Mouse (Mus musculus) CH12.LX (cell line): Measurements from ENCODE around the gene Pam. TPM values are rescaled to one million over a fixed set of nuclear protein-coding genes. Genes with fewer than 3 reads are reported as not detected.

Experiments
- DNase-seq: peaks from one replicate; pipeline ENCODE4 v3.0.0-alpha.2; 2013; ENCODE audit errors: extremely low read depth
- H3K27ac ChIP-seq: 2 replicates; pipeline ENCODE4 v1.5.1; 2012; ENCODE audit warnings: low read depth, mild to moderate bottlenecking, control low read depth, moderate library complexity; ENCODE audit not compliant: insufficient read depth
- H3K27me3 ChIP-seq: replicated peaks from 2 replicates; pipeline ENCODE3; 2012; ENCODE audit warnings: inconsistent platforms
- H3K36me3 ChIP-seq, 2 experiments: replicated peaks in 1 of 2; 2 replicates each; pipeline versions ENCODE3 to v1.6.1; 2012; ENCODE audit warnings: inconsistent platforms in 1 of 2, low read length in 1 of 2, mild to moderate bottlenecking in 1 of 2, mixed read lengths in 1 of 2, moderate library complexity in 1 of 2; ENCODE audit not compliant: control insufficient read depth in 1 of 2, insufficient read depth in 1 of 2
- H3K4me1 ChIP-seq, 2 experiments: 2 replicates each; pipeline ENCODE4 v1.6.1; 2012; ENCODE audit warnings: inconsistent platforms in 1 of 2, moderate library complexity in 1 of 2; ENCODE audit not compliant: insufficient read depth in 2 of 2, control insufficient read depth in 1 of 2
- H3K4me2 ChIP-seq: 2 replicates; pipeline ENCODE4 v1.6.1; 2012; ENCODE audit warnings: low read depth, mild to moderate bottlenecking, control low read depth; ENCODE audit not compliant: poor library complexity, insufficient read depth, severe bottlenecking
- H3K4me3 ChIP-seq, 3 experiments: fragments of 150-350 bp in 1 of 3; sonication (generic) in 1 of 3; replicated peaks in 1 of 3; 2 replicates each; pipeline versions ENCODE3 to v1.5.1; 2011 to 2012; ENCODE audit warnings: low read depth in 2 of 3, low read length in 2 of 3, mild to moderate bottlenecking in 2 of 3, moderate library complexity in 2 of 3, control low read depth in 1 of 3, improper control_type of control experiment in 1 of 3, inconsistent platforms in 1 of 3, mixed read lengths in 1 of 3; ENCODE audit not compliant: poor library complexity in 1 of 3
- H3K79me2 ChIP-seq: replicated peaks from 2 replicates; pipeline ENCODE4 v1.6.1; 2012; ENCODE audit warnings: mild to moderate bottlenecking, moderate library complexity; ENCODE audit not compliant: control insufficient read depth, poor library complexity, insufficient read depth, severe bottlenecking; ENCODE audit errors: extremely low read depth
- H3K9ac ChIP-seq: 2 replicates; pipeline ENCODE4 v1.6.1; 2012; ENCODE audit warnings: low read depth, mild to moderate bottlenecking, control low read depth, moderate library complexity; ENCODE audit not compliant: insufficient read depth
- H3K9me3 ChIP-seq: replicated peaks from 2 replicates; pipeline ENCODE3; 2012; ENCODE audit warnings: low read length, inconsistent platforms, mixed read lengths
- BHLHE40 ChIP-seq: IDR thresholded peaks from 2 replicates; pipeline ENCODE4 v1.6.1; 2011; ENCODE audit warnings: mild to moderate bottlenecking, low read depth, low read length, improper control_type of control experiment
- CHD1 ChIP-seq: IDR thresholded peaks from 2 replicates; pipeline ENCODE4 v1.6.1; 2012; ENCODE audit warnings: low read depth, low read length, improper control_type of control experiment, inconsistent platforms
- ELF1 ChIP-seq: IDR thresholded peaks from 2 replicates; pipeline ENCODE4 v1.6.1; 2014; ENCODE audit warnings: low read depth, mild to moderate bottlenecking, inconsistent platforms, low read length, improper control_type of control experiment
- EP300 ChIP-seq: IDR thresholded peaks from 2 replicates; pipeline ENCODE4 v1.6.1; 2011; ENCODE audit warnings: low read length, improper control_type of control experiment
- HCFC1 ChIP-seq: IDR thresholded peaks from 2 replicates; pipeline ENCODE4 v1.6.1; 2012; ENCODE audit warnings: low read depth, mild to moderate bottlenecking, inconsistent platforms, low read length, improper control_type of control experiment
- IRF4 ChIP-seq: IDR thresholded peaks from 2 replicates; pipeline ENCODE4 v1.6.1; 2014; ENCODE audit warnings: low read depth, mild to moderate bottlenecking, inconsistent platforms, low read length, improper control_type of control experiment
- JUN ChIP-seq: IDR thresholded peaks from 2 replicates; pipeline ENCODE4 v1.6.1; 2011; ENCODE audit warnings: low read depth, mild to moderate bottlenecking, low read length, improper control_type of control experiment, moderate library complexity; ENCODE audit not compliant: insufficient read depth
- JUND ChIP-seq: conservative IDR thresholded peaks from 2 replicates; pipeline ENCODE4 v1.6.1; 2011; ENCODE audit warnings: low read depth, low read length, improper control_type of control experiment
- KAT2A ChIP-seq: IDR thresholded peaks from 2 replicates; pipeline ENCODE4 v1.6.1; 2012; ENCODE audit warnings: low read length, improper control_type of control experiment, inconsistent platforms; ENCODE audit not compliant: insufficient replicate concordance
- MAFK ChIP-seq: IDR thresholded peaks from 2 replicates; pipeline ENCODE4 v1.6.1; 2011; ENCODE audit warnings: low read length, improper control_type of control experiment; ENCODE audit not compliant: insufficient replicate concordance
- MAX ChIP-seq: IDR thresholded peaks from 2 replicates; pipeline ENCODE4 v1.6.1; 2011; ENCODE audit warnings: low read length, improper control_type of control experiment
- MEF2A ChIP-seq: IDR thresholded peaks from 2 replicates; pipeline ENCODE4 v1.6.1; 2014; ENCODE audit warnings: low read depth, mild to moderate bottlenecking, inconsistent platforms, low read length, improper control_type of control experiment, borderline replicate concordance
- MXI1 ChIP-seq: IDR thresholded peaks from 2 replicates; pipeline ENCODE4 v1.6.1; 2011; ENCODE audit warnings: mild to moderate bottlenecking, low read depth, low read length, improper control_type of control experiment
- MYC ChIP-seq: IDR thresholded peaks from 2 replicates; pipeline ENCODE4 v1.6.1; 2011; ENCODE audit warnings: low read depth, mild to moderate bottlenecking, improper control_type of control experiment, low read length
- NRF1 ChIP-seq: IDR thresholded peaks from 2 replicates; pipeline ENCODE4 v1.6.1; 2014; ENCODE audit warnings: low read depth, mild to moderate bottlenecking, inconsistent platforms, low read length, improper control_type of control experiment, moderate library complexity
- POLR2AphosphoS2 ChIP-seq: IDR thresholded peaks from 2 replicates; pipeline ENCODE4 v1.6.1; 2011; ENCODE audit warnings: low read depth, low read length, improper control_type of control experiment
- RCOR1 ChIP-seq: conservative IDR thresholded peaks from 2 replicates; pipeline ENCODE4 v1.6.1; 2012; ENCODE audit warnings: low read depth, mild to moderate bottlenecking, inconsistent platforms, low read length, improper control_type of control experiment
- SIN3A ChIP-seq: IDR thresholded peaks from 2 replicates; pipeline ENCODE4 v1.6.1; 2012; ENCODE audit warnings: low read length, improper control_type of control experiment, inconsistent platforms
- USF1 ChIP-seq: IDR thresholded peaks from 2 replicates; pipeline ENCODE4 v1.6.1; 2014; ENCODE audit warnings: low read depth, mild to moderate bottlenecking, inconsistent platforms, low read length, improper control_type of control experiment
- ZKSCAN1 ChIP-seq: IDR thresholded peaks from 2 replicates; pipeline ENCODE4 v1.6.1; 2012; ENCODE audit warnings: low read depth, inconsistent platforms, low read length, improper control_type of control experiment, borderline replicate concordance
- ZMIZ1 ChIP-seq: IDR thresholded peaks from 2 replicates; pipeline ENCODE4 v1.6.1; 2012; ENCODE audit warnings: low read depth, mild to moderate bottlenecking, inconsistent platforms, low read length, improper control_type of control experiment
- ZNF384 ChIP-seq: IDR thresholded peaks from 2 replicates; pipeline ENCODE4 v1.6.1; 2012; ENCODE audit warnings: low read depth, low read length, improper control_type of control experiment, inconsistent platforms
- dilution Hi-C: fragments of 300-500 bp; cut with MboI; formaldehyde crosslinking; loops from 2 replicates; pipeline ENCODE4 v1.14.3; 2020; ENCODE audit warnings: low sequenced_read_pairs; ENCODE audit not compliant: extremely low pct_unique_long_range_greater_than_20kb, extremely low pct_ligation_motif_present
- in situ Hi-C: fragments of 300-500 bp; cut with MboI; formaldehyde crosslinking; loops from 3 replicates; pipeline ENCODE4 v1.14.3; 2019; ENCODE audit warnings: low sequenced_read_pairs, low pct_ligation_motif_present, low pct_unique_long_range_greater_than_20kb, mixed read lengths
- polyA plus RNA-seq: library from polyadenylated mRNA; unstranded; fragments of >175 nt; gene quantifications from 2 replicates; pipeline ENCODE4 v1.2.1, GENCODE M21; 2012; ENCODE audit warnings: low read depth; ENCODE audit not compliant: insufficient read length
- total RNA-seq, 2 experiments: library from RNA; depleted of rRNA; stranded (reverse); fragments of 300-350 nt in 1 of 2; fragments of >200 nt in 1 of 2; gene quantifications; 2 replicates each; pipeline ENCODE4 v1.2.3; 2012 to 2014

The Pam gene
- total and polyA plus RNA-seq, 3 experiments = 0.24 TPM; not detected in 2

DNA sequence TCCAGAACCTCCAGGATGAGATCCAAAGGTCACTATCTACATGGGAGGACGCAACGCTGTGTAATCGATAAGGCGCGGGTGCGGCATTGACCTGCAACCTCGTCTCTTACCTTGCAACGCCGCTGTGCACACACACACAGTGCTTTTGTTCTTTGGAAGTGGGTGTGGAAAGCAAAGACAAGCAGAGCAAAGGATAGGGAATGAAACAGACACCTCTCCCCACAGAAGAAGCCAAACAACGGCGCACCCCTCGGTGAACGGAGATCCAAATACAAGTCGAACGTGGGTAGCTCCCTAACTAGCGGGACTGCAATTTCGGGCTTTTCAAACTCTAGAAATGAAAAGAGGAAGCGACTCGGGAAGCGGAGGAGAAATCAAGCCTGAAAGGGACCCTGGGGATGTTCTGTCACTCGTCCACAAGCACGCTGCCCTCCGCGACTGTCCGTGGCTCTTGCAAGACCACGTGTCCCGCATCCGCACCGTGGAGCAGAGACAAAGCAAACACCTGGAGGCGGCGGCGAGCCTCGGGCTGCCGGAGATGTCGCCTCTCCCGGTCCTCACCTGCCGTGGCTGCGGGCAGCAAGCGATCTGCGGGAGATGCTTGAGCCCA, 326.0 kb downstream of the Pam start:
- H3K79me2 ChIP-seq = peaks cover 31% of the 10 kb centered on the region
- peaks cover 2 to 29% of the 10 kb centered on the region in 2 experiments; a peak in 2 of 4 replicates for H3K4me1 ChIP-seq
- H3K27ac ChIP-seq = peak overlapping the region; percentile 67
- H3K36me3 ChIP-seq = no peaks in the 10 kb centered on the region
- H3K27me3 ChIP-seq = no peaks in the 10 kb centered on the region
- peak; percentile 49 for DNase-seq
- H3K4me2 ChIP-seq = peak overlapping the region; percentile 93; the same call in 1 of the 2 replicates
- H3K4me3 ChIP-seq = peak overlapping the region; percentile 89 to 90 (median 90)
- H3K9ac ChIP-seq = peak overlapping the region; percentile 60
- in situ Hi-C loops = no loop called here
- peak; percentile 95 for TF ChIP-seq MXI1
- no peak for TF ChIP-seq BHLHE40
- no peak for TF ChIP-seq ZKSCAN1
- no peak for TF ChIP-seq ZNF384
- peak; percentile 38 for TF ChIP-seq USF1
- no peak for TF ChIP-seq NRF1
- TF ChIP-seq POLR2AphosphoS2 = no peak
- TF ChIP-seq MAX = peak; percentile 77; the same call in 1 of the 2 replicates
- TF ChIP-seq MYC = peak; percentile 79
- TF ChIP-seq CHD1 = 0 out of 2 replicates have a peak, but pooled peaks have one; percentile 36
- no peak for TF ChIP-seq MEF2A
- no peak for TF ChIP-seq ZMIZ1
- no peak for TF ChIP-seq ELF1
- TF ChIP-seq SIN3A = peak; percentile 86; the same call in 1 of the 2 replicates
- dilution Hi-C loops = no loop called here
- no peaks in the 10 kb centered on the region for H3K9me3 ChIP-seq

DNA sequence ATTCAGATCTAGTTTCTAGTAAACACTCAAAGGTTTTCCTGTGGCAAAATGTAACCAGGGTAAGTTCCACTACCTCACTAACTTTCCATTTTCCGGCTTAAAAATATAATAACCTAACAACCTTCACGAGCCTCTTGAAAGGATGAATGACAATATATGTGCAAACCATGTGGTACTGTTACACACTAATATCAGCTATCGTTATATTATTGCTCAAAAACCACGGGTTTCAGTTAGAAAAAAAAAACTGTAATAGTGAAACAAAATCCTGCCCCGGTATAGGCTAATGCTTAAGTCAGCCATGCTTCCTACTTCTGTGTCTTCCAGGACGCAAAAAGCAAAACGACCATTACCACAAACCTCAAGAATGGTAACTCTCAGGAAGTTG, 326.5 kb downstream of the Pam start:
- Histone ChIP-seq H3K9me3 (no peaks in the 10 kb centered on the region), H3K36me3 (peaks cover 0 to 5% of the 10 kb centered on the region in 2 experiments), H3K27ac (peak overlapping the region; percentile 67), H3K9ac (peak overlapping the region; percentile 60), H3K27me3 (no peaks in the 10 kb centered on the region), H3K4me3 (peak overlapping the region; percentile 89 to 90 (median 90)), H3K4me1 (peaks cover 2 to 29% of the 10 kb centered on the region in 2 experiments; a peak in 2 of 4 replicates), H3K79me2 (peaks cover 31% of the 10 kb centered on the region), H3K4me2 (peak overlapping the region; percentile 93; the same call in 1 of the 2 replicates)
- dilution Hi-C loops = no loop called here
- no peak for TF ChIP-seq HCFC1
- TF ChIP-seq MAX = 0 out of 2 replicates have a peak, but pooled peaks have one; percentile 52
- peak; percentile 13; the same call in 1 of the 2 replicates for TF ChIP-seq JUN
- no peak for TF ChIP-seq KAT2A
- peak; percentile 62 for TF ChIP-seq EP300
- TF ChIP-seq ZMIZ1 = no peak
- 0 out of 2 replicates have a peak, but pooled peaks have one; percentile 44 for TF ChIP-seq CHD1
- TF ChIP-seq JUND = 0 out of 2 replicates have a peak, but pooled peaks have one; percentile 29
- TF ChIP-seq IRF4 = no peak
- TF ChIP-seq ZNF384 = peak; percentile 79
- 0 out of 2 replicates have a peak, but pooled peaks have one; percentile 40 for TF ChIP-seq RCOR1
- no peak for TF ChIP-seq MYC
- no peak for TF ChIP-seq MAFK
- peak; percentile 41 for DNase-seq
- in situ Hi-C loops = no loop called here
